Mouse (Mus musculus): ENCODE measurements at regions not wholly inside any gene's neighbourhood (a gene's known extent, or its start where the extent isn't known, plus 50 kb on each side); places are given as distances from the start of the nearest gene placed in this dataset.

DNA sequence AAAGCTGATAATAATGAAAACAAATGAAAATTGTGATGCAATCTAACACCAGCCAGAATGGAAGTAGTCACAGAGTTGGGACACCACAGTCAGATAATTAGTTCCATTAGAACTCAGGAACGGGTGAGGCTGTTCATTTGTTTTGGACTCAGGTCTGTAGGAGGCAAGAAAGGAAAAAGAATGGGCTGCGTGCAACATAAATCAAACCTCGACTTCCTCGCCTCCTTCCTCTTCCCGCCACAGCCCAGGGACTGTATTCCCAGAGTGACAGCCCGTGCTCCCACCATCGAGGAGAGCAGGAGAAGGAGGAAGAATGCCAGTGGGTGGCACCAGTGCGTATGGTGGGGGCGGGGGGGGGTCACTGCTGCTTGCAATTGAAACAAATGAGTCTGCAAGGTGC lies 339.2 kb upstream of the 4930535I16Rik start:
- no peak for TF ChIP-seq CTCF (IDR thresholded peaks at IDR 0.05; ENCODE audit: low read depth, low read length)
- TF ChIP-seq POLR2A (IDR thresholded peaks at IDR 0.05; ENCODE audit: insufficient read depth, low read length): no peak

Data from ES-Bruce4 (cell line).